Mouse (Mus musculus): ENCODE data around the gene Gm11146. TPM values are rescaled to one million over a fixed set of nuclear protein-coding genes. Genes with fewer than 3 reads are reported as not detected.

Gm11146 gene
- polyA plus RNA-seq, 1 experiment from 2014 or later = not detected

DNA sequence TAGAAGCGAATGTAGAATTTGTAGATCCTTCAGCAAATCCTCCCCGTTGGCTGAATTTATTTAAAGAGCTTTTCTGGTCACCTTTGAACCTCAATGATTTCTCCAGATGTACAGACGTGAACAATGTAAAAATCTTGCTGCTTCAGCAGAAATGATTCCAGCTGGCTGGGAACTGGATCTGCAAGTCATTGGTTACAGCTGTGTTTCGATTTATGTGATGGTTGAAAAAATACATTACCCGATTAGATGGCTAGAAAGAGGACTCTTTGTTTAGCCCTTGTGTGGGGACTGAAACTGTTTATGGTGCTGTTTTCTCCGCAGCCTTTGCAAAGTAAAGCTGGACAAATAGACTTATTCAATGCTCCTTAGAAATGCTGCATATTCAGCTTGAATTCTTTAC lies 34.6 kb upstream of the Gm11146 start:
- H3K36me3 ChIP-seq (ENCODE audit: control insufficient read depth, insufficient read depth, low read length) = no peaks in the 10 kb centered on the region
- H3K9ac ChIP-seq (ENCODE audit: low read length) = no peak overlapping the region
- WGBS = 44% methylated on average over 6 of the region's 6 CpGs
- H3K4me2 ChIP-seq = no peak overlapping the region
- no peaks in the 10 kb centered on the region for H3K27me3 ChIP-seq (ENCODE audit: control insufficient read depth, insufficient read depth, low read length)
- DNase-seq (ENCODE audit: low spot score, missing footprints) = no peak
- H3K4me3 ChIP-seq (ENCODE audit: low read depth, low read length) = no peak overlapping the region
- H3K27ac ChIP-seq (ENCODE audit: low read depth, low read length) = no peak overlapping the region
- ATAC-seq (ENCODE audit: low FRiP score) = no peak
- H3K4me1 ChIP-seq (ENCODE audit: control insufficient read depth, insufficient read depth, low read length) = 0 out of 2 replicates have a peak, but pooled peaks cover 3% of the 10 kb centered on the region
- no peaks in the 10 kb centered on the region for H3K9me3 ChIP-seq (ENCODE audit: control insufficient read depth, low read length)

DNA sequence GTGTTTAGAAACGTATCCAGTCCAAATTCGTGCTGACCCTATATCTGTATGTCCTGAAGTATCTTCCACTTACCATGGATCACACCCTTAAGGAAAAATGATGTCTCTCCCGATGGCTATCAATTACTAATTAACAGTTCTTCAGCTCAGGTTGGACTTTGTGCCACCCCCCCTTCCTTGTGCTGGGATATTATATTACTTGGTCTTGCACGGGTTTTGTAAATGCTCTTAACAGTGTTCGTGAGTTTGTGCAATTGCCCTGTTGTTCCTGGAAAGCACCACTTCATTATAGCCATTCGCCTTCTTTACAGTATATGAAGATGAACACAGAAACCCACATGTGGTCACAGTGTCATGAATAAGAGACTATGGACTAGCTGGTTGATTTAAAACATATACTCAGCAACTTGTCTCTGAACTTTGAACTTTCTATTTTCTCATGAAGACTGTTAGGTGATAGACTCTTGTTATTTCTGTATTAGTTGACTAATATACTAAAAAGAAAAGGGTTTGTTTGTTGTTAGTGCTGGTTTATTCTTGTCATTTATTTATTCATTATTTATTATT lies 30.5 kb upstream of the Gm11146 start:
- WGBS = 90% methylated on average over 6 of the region's 6 CpGs
- no peak for ATAC-seq (ENCODE audit: low FRiP score)

DNA sequence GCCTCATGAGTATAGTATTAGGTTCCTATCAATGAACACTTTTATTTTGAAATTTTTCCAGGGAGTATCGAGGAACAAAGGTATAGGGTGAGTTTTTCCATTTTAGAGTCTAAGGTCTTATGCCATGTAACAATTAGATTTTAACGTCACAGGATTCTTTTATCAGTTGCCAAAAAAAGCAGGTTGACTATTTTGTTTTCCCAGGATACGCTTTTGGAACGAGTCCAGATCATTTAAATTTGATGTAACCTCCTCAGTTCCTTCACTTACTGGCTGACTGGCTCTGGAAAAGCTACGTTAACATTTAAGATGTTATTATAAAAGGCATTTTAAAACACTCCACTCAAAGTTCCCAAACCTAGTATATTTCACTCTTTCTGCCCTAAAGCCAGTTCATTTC lies 20.8 kb upstream of the Gm11146 start:
- H3K9ac ChIP-seq (ENCODE audit: low read length) = no peak overlapping the region
- no peak overlapping the region for H3K4me2 ChIP-seq
- no peaks in the 10 kb centered on the region for H3K36me3 ChIP-seq (ENCODE audit: control insufficient read depth, insufficient read depth, low read length)
- no peak overlapping the region for H3K4me3 ChIP-seq (ENCODE audit: low read depth, low read length)
- H3K9me3 ChIP-seq (ENCODE audit: control insufficient read depth, low read length) = no peaks in the 10 kb centered on the region
- H3K27ac ChIP-seq (ENCODE audit: low read depth, low read length) = no peak overlapping the region
- ATAC-seq (ENCODE audit: low FRiP score) (no peak), DNase-seq (ENCODE audit: low spot score, missing footprints) (no peak)
- H3K27me3 ChIP-seq (ENCODE audit: control insufficient read depth, insufficient read depth, low read length) = no peaks in the 10 kb centered on the region
- H3K4me1 ChIP-seq (ENCODE audit: control insufficient read depth, insufficient read depth, low read length) = no peaks in the 10 kb centered on the region
- WGBS = 93% methylated on average over 5 of the region's 5 CpGs

More for the DNA sequence above, 30.5 kb upstream of the Gm11146 start:
- Histone ChIP-seq H3K9me3 (ENCODE audit: control insufficient read depth, low read length) (no peaks in the 10 kb centered on the region), H3K4me2 (no peak overlapping the region), H3K27ac (ENCODE audit: low read depth, low read length) (no peak overlapping the region), H3K4me3 (ENCODE audit: low read depth, low read length) (no peak overlapping the region), H3K36me3 (ENCODE audit: control insufficient read depth, insufficient read depth, low read length) (no peaks in the 10 kb centered on the region), H3K4me1 (ENCODE audit: control insufficient read depth, insufficient read depth, low read length) (0 out of 2 replicates have a peak, but pooled peaks cover 3% of the 10 kb centered on the region), H3K27me3 (ENCODE audit: control insufficient read depth, insufficient read depth, low read length) (no peaks in the 10 kb centered on the region), H3K9ac (ENCODE audit: low read length) (no peak overlapping the region)
- no peak for DNase-seq (ENCODE audit: low spot score, missing footprints)

DNA sequence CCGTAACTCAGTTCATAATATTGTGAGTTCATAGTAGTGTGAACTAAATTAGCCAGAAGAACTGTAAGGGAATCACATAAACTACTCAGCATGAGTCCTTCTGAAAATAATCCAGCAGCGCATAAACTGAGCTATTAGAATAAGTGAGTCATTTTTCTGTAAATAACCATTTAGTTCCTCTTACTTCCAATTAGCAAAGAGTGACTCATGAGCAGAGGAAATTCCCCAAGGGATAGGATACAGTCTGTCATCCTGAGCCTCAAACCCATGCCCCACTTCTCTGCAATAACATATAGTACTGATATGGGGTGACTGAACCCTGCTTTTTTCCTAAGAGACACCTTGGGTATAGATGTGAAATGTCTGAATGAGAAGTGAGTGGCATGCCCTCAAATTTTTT lies 687 bp upstream of the Gm11146 start:
- ATAC-seq (ENCODE audit: low FRiP score) = no peak
- no peaks in the 10 kb centered on the region for H3K27me3 ChIP-seq (ENCODE audit: control insufficient read depth, insufficient read depth, low read length)
- H3K36me3 ChIP-seq (ENCODE audit: control insufficient read depth, insufficient read depth, low read length) = no peaks in the 10 kb centered on the region
- no peak overlapping the region for H3K9ac ChIP-seq (ENCODE audit: low read length)
- H3K4me3 ChIP-seq (ENCODE audit: low read depth, low read length) = no peak overlapping the region
- H3K27ac ChIP-seq (ENCODE audit: low read depth, low read length) = no peak overlapping the region
- no peaks in the 10 kb centered on the region for H3K9me3 ChIP-seq (ENCODE audit: control insufficient read depth, low read length)
- DNase-seq (ENCODE audit: low spot score, missing footprints) = peak; percentile 75
- H3K4me1 ChIP-seq (ENCODE audit: control insufficient read depth, insufficient read depth, low read length) = no peaks in the 10 kb centered on the region
- H3K4me2 ChIP-seq = no peak overlapping the region
- 85% methylated on average over 2 of the region's 2 CpGs for WGBS

DNA sequence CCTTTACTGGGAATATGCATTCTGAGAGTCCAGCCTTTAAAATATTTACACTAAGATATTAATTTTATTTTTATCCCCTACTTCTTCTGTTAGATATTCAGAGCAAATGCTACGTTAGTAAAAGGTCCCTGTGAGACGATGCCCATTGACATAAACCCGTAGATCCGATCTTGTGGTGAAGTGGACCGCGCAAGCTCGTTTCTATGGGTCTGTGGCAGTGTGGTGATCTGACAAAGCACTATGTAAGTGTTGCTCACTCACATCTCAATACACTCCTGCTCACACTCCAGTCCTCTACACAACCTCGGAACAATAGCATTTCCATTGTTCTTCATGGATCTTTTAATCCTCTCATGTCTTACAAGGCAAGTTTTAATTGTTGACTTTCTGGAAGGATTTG lies 3.1 kb downstream of the Gm11146 start:
- Histone ChIP-seq H3K9me3 (ENCODE audit: control insufficient read depth, low read length) (no peaks in the 10 kb centered on the region), H3K36me3 (ENCODE audit: control insufficient read depth, insufficient read depth, low read length) (no peaks in the 10 kb centered on the region), H3K9ac (ENCODE audit: low read length) (no peak overlapping the region), H3K4me1 (ENCODE audit: control insufficient read depth, insufficient read depth, low read length) (peaks cover 2% of the 10 kb centered on the region; the same call in 1 of the 2 replicates), H3K4me3 (ENCODE audit: low read depth, low read length) (no peak overlapping the region), H3K27me3 (ENCODE audit: control insufficient read depth, insufficient read depth, low read length) (no peaks in the 10 kb centered on the region), H3K27ac (ENCODE audit: low read depth, low read length) (no peak overlapping the region), H3K4me2 (no peak overlapping the region)
- ATAC-seq (ENCODE audit: low FRiP score) = no peak
- WGBS = 81% methylated on average over 8 of the region's 8 CpGs
- peak; percentile 53 for DNase-seq (ENCODE audit: low spot score, missing footprints)

DNA sequence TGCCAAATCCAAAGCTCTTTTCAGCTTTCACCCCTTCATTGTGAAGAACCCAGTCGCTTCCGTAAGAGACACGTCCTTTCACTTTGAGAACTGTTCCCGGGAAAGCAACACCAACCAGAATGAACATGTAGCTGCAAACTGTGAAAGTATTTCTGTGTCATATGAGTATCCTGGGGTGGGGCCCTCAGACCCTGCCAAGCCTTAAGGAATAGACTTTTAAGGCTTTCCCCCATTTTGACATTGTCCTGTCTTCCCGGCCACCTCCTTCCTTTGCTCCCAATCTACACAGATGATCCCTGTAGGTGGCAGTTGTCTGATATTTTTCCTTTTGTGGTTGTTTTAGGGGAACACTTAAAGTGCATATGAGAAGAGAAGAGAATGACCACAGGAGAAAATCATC lies 5.3 kb downstream of the Gm11146 start:
- H3K4me3 ChIP-seq (ENCODE audit: low read depth, low read length) = no peak overlapping the region
- no peaks in the 10 kb centered on the region for H3K27me3 ChIP-seq (ENCODE audit: control insufficient read depth, insufficient read depth, low read length)
- H3K4me1 ChIP-seq (ENCODE audit: control insufficient read depth, insufficient read depth, low read length) = peaks cover 6% of the 10 kb centered on the region; the same call in 1 of the 2 replicates
- no peaks in the 10 kb centered on the region for H3K9me3 ChIP-seq (ENCODE audit: control insufficient read depth, low read length)
- H3K27ac ChIP-seq (ENCODE audit: low read depth, low read length) = no peak overlapping the region
- ATAC-seq (ENCODE audit: low FRiP score) = no peak
- WGBS = 67% methylated on average over 5 of the region's 5 CpGs
- no peak overlapping the region for H3K4me2 ChIP-seq
- no peaks in the 10 kb centered on the region for H3K36me3 ChIP-seq (ENCODE audit: control insufficient read depth, insufficient read depth, low read length)
- DNase-seq (ENCODE audit: low spot score, missing footprints) = peak; percentile 76
- H3K9ac ChIP-seq (ENCODE audit: low read length) = no peak overlapping the region

DNA sequence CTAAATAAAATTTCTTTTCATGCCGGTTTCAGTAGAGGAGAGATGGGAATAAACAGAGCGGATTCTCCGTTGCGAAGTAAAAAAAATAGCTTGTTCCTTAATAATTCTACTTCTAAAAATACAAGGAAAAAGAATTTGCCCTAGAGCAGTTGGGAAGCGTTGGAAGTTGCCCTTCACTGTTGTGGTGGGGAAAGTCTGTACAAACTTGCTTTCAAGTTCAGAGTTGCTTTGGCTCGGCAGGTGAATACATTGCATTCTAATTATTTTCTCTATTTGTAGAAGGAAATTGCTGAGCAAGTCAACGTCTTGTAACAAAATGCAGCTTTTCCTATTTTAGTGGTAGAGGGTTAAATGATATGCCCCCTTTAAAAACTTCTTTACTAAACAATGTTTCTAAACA lies 6.2 kb downstream of the Gm11146 start:
- Histone ChIP-seq H3K4me3 (ENCODE audit: low read depth, low read length) (no peak overlapping the region), H3K36me3 (ENCODE audit: control insufficient read depth, insufficient read depth, low read length) (no peaks in the 10 kb centered on the region), H3K27me3 (ENCODE audit: control insufficient read depth, insufficient read depth, low read length) (no peaks in the 10 kb centered on the region), H3K27ac (ENCODE audit: low read depth, low read length) (no peak overlapping the region), H3K9ac (ENCODE audit: low read length) (no peak overlapping the region), H3K4me1 (ENCODE audit: control insufficient read depth, insufficient read depth, low read length) (peaks cover 6% of the 10 kb centered on the region; the same call in 1 of the 2 replicates), H3K4me2 (no peak overlapping the region), H3K9me3 (ENCODE audit: control insufficient read depth, low read length) (no peaks in the 10 kb centered on the region)
- DNase-seq (ENCODE audit: low spot score, missing footprints) (peak; percentile 72), ATAC-seq (ENCODE audit: low FRiP score) (no peak)
- 89% methylated on average over 7 of the region's 7 CpGs for WGBS

DNA sequence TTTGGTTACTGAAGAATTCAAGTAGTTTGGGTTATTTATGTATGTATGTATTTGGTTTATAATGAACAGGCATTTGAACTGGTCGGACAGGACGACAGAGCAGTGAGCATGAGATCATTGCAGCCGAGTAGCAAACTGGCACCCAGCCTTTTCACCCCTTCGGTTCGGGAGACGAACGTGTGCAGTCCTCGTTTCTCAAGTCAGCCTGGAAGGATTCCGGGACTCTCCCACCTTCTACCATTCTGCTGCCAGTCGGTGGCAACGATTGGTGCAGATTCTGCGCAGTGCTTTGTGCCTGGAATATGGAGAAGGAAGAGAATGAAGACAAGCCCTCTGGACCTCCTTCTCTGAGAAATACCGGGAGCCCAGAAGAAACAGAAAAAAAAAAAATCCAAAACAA lies 7.3 kb downstream of the Gm11146 start:
- ATAC-seq (ENCODE audit: low FRiP score) = no peak; the same call in 1 of the 2 replicates
- Histone ChIP-seq H3K36me3 (ENCODE audit: control insufficient read depth, insufficient read depth, low read length) (no peaks in the 10 kb centered on the region), H3K27me3 (ENCODE audit: control insufficient read depth, insufficient read depth, low read length) (no peaks in the 10 kb centered on the region), H3K27ac (ENCODE audit: low read depth, low read length) (no peak overlapping the region; the same call in 1 of the 2 replicates), H3K4me2 (no peak overlapping the region), H3K4me1 (ENCODE audit: control insufficient read depth, insufficient read depth, low read length) (peaks cover 6% of the 10 kb centered on the region; the same call in 1 of the 2 replicates), H3K9me3 (ENCODE audit: control insufficient read depth, low read length) (no peaks in the 10 kb centered on the region), H3K4me3 (ENCODE audit: low read depth, low read length) (no peak overlapping the region), H3K9ac (ENCODE audit: low read length) (no peak overlapping the region)
- DNase-seq (ENCODE audit: low spot score, missing footprints) = peak; percentile 73
- WGBS = 71% methylated on average over 13 of the region's 13 CpGs

DNA sequence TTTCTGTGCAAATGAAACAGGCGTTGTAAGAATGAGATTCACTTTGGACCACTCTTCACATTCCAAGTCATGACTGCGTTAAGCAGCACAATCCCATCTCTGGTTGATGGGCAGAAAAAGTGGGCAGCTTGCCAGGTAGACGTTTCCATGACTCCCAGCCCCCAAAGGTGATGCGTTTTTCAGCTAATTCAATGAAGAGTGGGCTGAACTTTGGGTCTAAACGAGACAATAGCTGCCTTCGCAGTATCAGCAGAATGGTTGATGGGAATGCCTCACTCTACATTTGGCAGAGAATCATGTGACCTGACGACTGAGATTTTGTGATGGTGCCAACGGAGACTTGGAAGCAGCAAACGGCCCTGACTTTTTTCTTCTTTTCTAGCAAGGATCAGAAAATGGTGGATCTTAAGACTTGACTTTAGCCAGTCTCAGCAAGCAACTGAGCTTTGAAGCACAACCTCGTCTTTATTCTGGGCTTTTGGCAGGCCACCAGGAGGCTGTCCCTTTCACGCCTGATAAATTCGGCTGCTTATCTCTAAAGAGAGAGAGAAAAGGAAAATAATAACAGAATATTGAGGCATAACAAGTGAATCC lies 8.0 kb downstream of the Gm11146 start:
- 41% methylated on average over 12 of the region's 12 CpGs for WGBS

More for the DNA sequence above, 8.0 kb downstream of the Gm11146 start:
- peak; percentile 83 for ATAC-seq (ENCODE audit: low FRiP score)
- H3K36me3 ChIP-seq (ENCODE audit: control insufficient read depth, insufficient read depth, low read length) = no peaks in the 10 kb centered on the region
- no peak overlapping the region for H3K4me3 ChIP-seq (ENCODE audit: low read depth, low read length)
- no peak overlapping the region for H3K9ac ChIP-seq (ENCODE audit: low read length)
- H3K4me2 ChIP-seq = no peak overlapping the region
- no peaks in the 10 kb centered on the region for H3K9me3 ChIP-seq (ENCODE audit: control insufficient read depth, low read length)
- no peaks in the 10 kb centered on the region for H3K27me3 ChIP-seq (ENCODE audit: control insufficient read depth, insufficient read depth, low read length)
- peak overlapping the region; percentile 64 for H3K27ac ChIP-seq (ENCODE audit: low read depth, low read length)
- DNase-seq (ENCODE audit: low spot score, missing footprints) = peak; percentile 89
- H3K4me1 ChIP-seq (ENCODE audit: control insufficient read depth, insufficient read depth, low read length) = peaks cover 6% of the 10 kb centered on the region; the same call in 1 of the 2 replicates

Measured in midbrain, embryonic 11.5 days (tissue).